Mouse (Mus musculus) telencephalon, adult 2 months (tissue): Measurements from ENCODE around the gene Pnma1.

Experiments used
- DNase-seq: peaks from one replicate; pipeline ENCODE4 v3.0.0-alpha.2; 2011; ENCODE audit warnings: low read depth, low spot score

The Pnma1 gene

GRCm38 (mm10) chr12:84107012-84107411 lies 41.3 kb downstream of the Pnma1 start:
- DNase-seq = no peak

GRCm38 (mm10) chr12:84101493-84101845 lies 46.8 kb downstream of the Pnma1 start:
- DNase-seq = no peak

GRCm38 (mm10) chr12:84100604-84101492 lies 47.4 kb downstream of the Pnma1 start, which contains the start of gene Acot6:
Acot6 (plus strand) TSS chr12:84100654.
- DNase-seq = peak; percentile 43

- DNase-seq = no peak
Measured at GRCm38 (mm10) chr12:84100071-84100470, 48.2 kb downstream of the Pnma1 start.

- no peak for DNase-seq
Measured at GRCm38 (mm10) chr12:84099605-84100004, 48.7 kb downstream of the Pnma1 start.
